Mouse (Mus musculus): ENCODE measurements at regions not wholly inside any gene's neighbourhood (a gene's known extent, or its start where the extent isn't known, plus 50 kb on each side); places are given as distances from the start of the nearest gene placed in this dataset.

DNA sequence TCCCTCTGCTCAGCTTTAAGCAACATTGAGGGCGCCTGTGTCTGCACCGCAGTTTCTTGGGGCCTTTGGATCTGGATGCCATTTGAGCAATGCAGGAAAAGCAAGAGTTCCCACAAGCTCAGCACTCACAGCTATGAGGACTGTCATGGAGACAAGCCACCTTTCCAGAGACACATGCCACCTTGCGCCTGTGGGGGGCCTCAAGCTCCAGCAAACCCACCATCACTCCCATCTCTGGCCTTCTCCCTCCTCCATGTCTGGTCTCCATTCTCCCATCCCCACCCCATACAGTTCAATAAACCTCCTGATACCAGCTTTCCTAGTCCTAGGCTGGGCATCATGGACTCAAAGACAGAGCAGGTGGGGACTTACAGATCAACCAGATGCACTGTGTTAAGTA lies 97.8 kb downstream of the Wdr11 start:
- no peak for DNase-seq (ENCODE audit: low spot score)
- no peaks in the 10 kb centered on the region for H3K9me3 ChIP-seq (ENCODE audit: control insufficient read depth, low read length)
- 98% methylated on average over 3 of the region's 3 CpGs for WGBS

GRCm38 (mm10) chr7:129690868-129691267 lies 99.2 kb downstream of the Wdr11 start:
- 85% methylated on average over 6 of the region's 6 CpGs for WGBS
- no peak for DNase-seq (ENCODE audit: low spot score)

More for the DNA sequence above, 97.8 kb downstream of the Wdr11 start:
- Histone ChIP-seq H3K27me3 (ENCODE audit: control insufficient read depth, insufficient read depth, low read length) (no peaks in the 10 kb centered on the region), H3K4me3 (ENCODE audit: low read depth, low read length) (no peak overlapping the region), H3K9ac (ENCODE audit: low read length) (no peak overlapping the region), H3K4me2 (ENCODE audit: low read depth) (no peak overlapping the region), H3K36me3 (ENCODE audit: control insufficient read depth, insufficient read depth, low read length) (no peaks in the 10 kb centered on the region), H3K4me1 (ENCODE audit: control insufficient read depth, insufficient read depth, low read length) (no peaks in the 10 kb centered on the region), H3K27ac (ENCODE audit: low read depth, low read length) (no peak overlapping the region)
- ATAC-seq (ENCODE audit: insufficient read depth, low FRiP score, low TSS enrichment): no peak

DNA sequence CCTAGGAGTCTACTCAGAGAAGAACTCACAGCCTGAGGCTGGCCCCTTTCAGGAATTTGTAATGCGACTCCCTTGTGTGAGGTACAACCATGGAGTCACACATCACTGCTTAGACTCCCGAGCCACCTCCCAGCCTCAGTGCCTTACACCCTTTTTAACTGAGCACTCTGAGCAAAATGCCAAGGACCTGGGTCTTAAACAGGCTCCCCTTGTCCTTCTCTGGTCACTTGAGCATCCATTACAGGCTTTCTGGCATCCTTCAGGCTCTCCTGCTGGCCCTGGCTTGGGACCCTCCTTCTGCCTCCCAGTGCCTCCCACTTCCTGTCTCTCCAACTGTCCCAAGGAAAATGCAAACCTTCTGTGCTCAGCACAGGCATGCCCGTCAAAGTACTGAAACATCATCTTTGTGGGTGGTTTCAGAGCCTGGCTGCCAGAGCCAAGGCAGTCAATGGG lies 100.0 kb downstream of the Wdr11 start:
- H3K9me3 ChIP-seq (ENCODE audit: control insufficient read depth, low read length): no peaks in the 10 kb centered on the region
- no peak overlapping the region for H3K4me3 ChIP-seq (ENCODE audit: low read depth, low read length)
- WGBS: 49% methylated on average over 3 of the region's 3 CpGs
- no peak overlapping the region for H3K9ac ChIP-seq (ENCODE audit: low read length)
- no peak overlapping the region for H3K27ac ChIP-seq (ENCODE audit: low read depth, low read length)
- no peaks in the 10 kb centered on the region for H3K36me3 ChIP-seq (ENCODE audit: control insufficient read depth, insufficient read depth, low read length)
- DNase-seq (ENCODE audit: low spot score) (peak; percentile 20), ATAC-seq (ENCODE audit: insufficient read depth, low FRiP score, low TSS enrichment) (no peak)
- no peak overlapping the region for H3K4me2 ChIP-seq (ENCODE audit: low read depth)
- H3K4me1 ChIP-seq (ENCODE audit: control insufficient read depth, insufficient read depth, low read length): no peaks in the 10 kb centered on the region
- no peaks in the 10 kb centered on the region for H3K27me3 ChIP-seq (ENCODE audit: control insufficient read depth, insufficient read depth, low read length)

More at GRCm38 (mm10) chr7:129690868-129691267, 99.2 kb downstream of the Wdr11 start:
- no peaks in the 10 kb centered on the region for H3K9me3 ChIP-seq (ENCODE audit: control insufficient read depth, low read length)
- no peak overlapping the region for H3K27ac ChIP-seq (ENCODE audit: low read depth, low read length)
- no peak overlapping the region for H3K9ac ChIP-seq (ENCODE audit: low read length)
- no peaks in the 10 kb centered on the region for H3K36me3 ChIP-seq (ENCODE audit: control insufficient read depth, insufficient read depth, low read length)
- ATAC-seq (ENCODE audit: insufficient read depth, low FRiP score, low TSS enrichment): no peak
- no peak overlapping the region for H3K4me2 ChIP-seq (ENCODE audit: low read depth)
- H3K27me3 ChIP-seq (ENCODE audit: control insufficient read depth, insufficient read depth, low read length): no peaks in the 10 kb centered on the region
- no peaks in the 10 kb centered on the region for H3K4me1 ChIP-seq (ENCODE audit: control insufficient read depth, insufficient read depth, low read length)
- no peak overlapping the region for H3K4me3 ChIP-seq (ENCODE audit: low read depth, low read length)

GRCm38 (mm10) chr7:129693635-129694034 lies 102.0 kb downstream of the Wdr11 start:
- H3K4me2 ChIP-seq (ENCODE audit: low read depth): no peak overlapping the region
- WGBS: 86% methylated on average over 9 of the region's 9 CpGs
- H3K4me3 ChIP-seq (ENCODE audit: low read depth, low read length): no peak overlapping the region
- no peaks in the 10 kb centered on the region for H3K27me3 ChIP-seq (ENCODE audit: control insufficient read depth, insufficient read depth, low read length)
- H3K27ac ChIP-seq (ENCODE audit: low read depth, low read length): no peak overlapping the region
- ATAC-seq (ENCODE audit: insufficient read depth, low FRiP score, low TSS enrichment) (no peak), DNase-seq (ENCODE audit: low spot score) (no peak)
- H3K4me1 ChIP-seq (ENCODE audit: control insufficient read depth, insufficient read depth, low read length): no peaks in the 10 kb centered on the region
- H3K9ac ChIP-seq (ENCODE audit: low read length): no peak overlapping the region
- H3K9me3 ChIP-seq (ENCODE audit: control insufficient read depth, low read length): no peaks in the 10 kb centered on the region
- H3K36me3 ChIP-seq (ENCODE audit: control insufficient read depth, insufficient read depth, low read length): no peaks in the 10 kb centered on the region

DNA sequence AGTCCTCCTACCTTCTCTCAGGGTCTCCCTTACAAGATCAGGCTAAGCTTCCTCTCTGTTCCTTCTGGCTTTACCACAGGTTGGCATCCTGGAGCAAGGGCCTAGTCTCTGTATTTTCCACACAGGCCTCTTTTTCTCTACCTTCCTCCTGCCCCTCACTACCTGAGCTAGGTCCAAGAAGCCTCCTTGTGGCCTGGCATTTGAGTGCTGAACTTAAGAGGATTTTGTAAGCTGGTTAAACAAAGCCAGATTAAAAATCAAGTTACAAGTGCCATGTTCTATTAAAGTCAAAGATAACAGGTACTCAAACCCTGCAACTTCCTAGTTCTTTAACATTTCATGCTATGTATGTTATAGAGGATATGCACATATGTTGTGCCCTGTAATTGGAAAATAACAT lies 102.5 kb downstream of the Wdr11 start:
- H3K9me3 ChIP-seq (ENCODE audit: control insufficient read depth, low read length): no peaks in the 10 kb centered on the region
- no peak overlapping the region for H3K27ac ChIP-seq (ENCODE audit: low read depth, low read length)
- H3K9ac ChIP-seq (ENCODE audit: low read length): no peak overlapping the region
- no peak for DNase-seq (ENCODE audit: low spot score)
- no peak for ATAC-seq (ENCODE audit: insufficient read depth, low FRiP score, low TSS enrichment)
- no peak overlapping the region for H3K4me2 ChIP-seq (ENCODE audit: low read depth)
- H3K4me1 ChIP-seq (ENCODE audit: control insufficient read depth, insufficient read depth, low read length): no peaks in the 10 kb centered on the region
- no peaks in the 10 kb centered on the region for H3K36me3 ChIP-seq (ENCODE audit: control insufficient read depth, insufficient read depth, low read length)
- H3K27me3 ChIP-seq (ENCODE audit: control insufficient read depth, insufficient read depth, low read length): no peaks in the 10 kb centered on the region
- no peak overlapping the region for H3K4me3 ChIP-seq (ENCODE audit: low read depth, low read length)

DNA sequence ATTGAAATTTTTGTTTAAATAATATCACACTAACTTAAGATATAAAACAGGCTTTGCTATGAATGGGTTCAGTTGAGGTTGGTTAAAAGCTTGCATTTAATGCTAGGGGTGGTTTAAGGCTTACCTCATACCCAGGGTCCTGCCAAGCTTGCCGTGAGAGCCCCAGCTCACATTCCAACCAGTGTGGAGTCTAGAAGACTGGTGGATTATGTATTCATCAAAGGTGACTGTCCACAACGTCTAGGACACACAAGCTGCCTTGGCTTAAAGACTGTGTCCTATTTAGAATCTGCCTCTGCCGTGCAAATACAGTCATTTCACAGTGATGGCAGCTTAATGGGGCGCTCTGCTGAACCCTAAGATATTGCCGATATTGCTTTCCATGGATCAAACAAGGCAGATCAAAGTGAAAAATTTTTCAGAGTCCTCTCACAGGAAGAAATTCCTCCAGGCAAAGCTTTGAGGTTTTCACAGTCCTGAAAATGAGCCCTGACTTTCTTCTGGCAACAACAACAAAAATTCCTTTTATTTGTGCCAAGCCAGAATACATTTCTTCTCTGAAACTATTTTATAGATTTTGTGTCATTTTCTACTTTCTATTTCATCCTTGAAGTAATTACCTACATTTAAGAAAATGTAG lies 108.4 kb downstream of the Wdr11 start:
- Histone ChIP-seq H3K4me3 (ENCODE audit: low read depth, low read length) (no peak overlapping the region), H3K4me1 (ENCODE audit: control insufficient read depth, insufficient read depth, low read length) (no peaks in the 10 kb centered on the region), H3K4me2 (ENCODE audit: low read depth) (no peak overlapping the region), H3K9ac (ENCODE audit: low read length) (no peak overlapping the region), H3K9me3 (ENCODE audit: control insufficient read depth, low read length) (no peaks in the 10 kb centered on the region), H3K27ac (ENCODE audit: low read depth, low read length) (no peak overlapping the region), H3K27me3 (ENCODE audit: control insufficient read depth, insufficient read depth, low read length) (no peaks in the 10 kb centered on the region), H3K36me3 (ENCODE audit: control insufficient read depth, insufficient read depth, low read length) (no peaks in the 10 kb centered on the region)
- 82% methylated on average over 5 of the region's 5 CpGs for WGBS
- no peak for DNase-seq (ENCODE audit: low spot score)
- no peak for ATAC-seq (ENCODE audit: insufficient read depth, low FRiP score, low TSS enrichment)

DNA sequence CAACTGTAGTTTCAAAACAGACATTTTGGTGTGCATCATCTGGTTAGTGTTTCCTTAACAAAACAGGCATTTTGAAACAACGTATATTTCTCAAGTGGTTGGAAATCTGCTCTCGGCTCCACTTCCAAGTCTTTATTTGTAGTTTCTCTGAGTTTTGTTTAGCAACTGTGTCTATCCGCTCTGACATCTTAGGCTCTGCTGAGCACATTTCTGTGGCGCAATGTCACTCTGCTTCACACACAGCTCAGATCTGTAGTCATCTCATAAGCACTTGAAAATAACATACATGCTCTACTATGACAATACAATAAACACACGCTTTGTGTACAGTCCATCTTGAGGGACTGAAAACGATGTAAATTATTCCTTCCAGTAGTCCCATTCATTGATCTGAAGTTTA lies 135.9 kb downstream of the Wdr11 start:
- DNase-seq (ENCODE audit: low spot score): no peak
- H3K9me3 ChIP-seq (ENCODE audit: control insufficient read depth, low read length): no peaks in the 10 kb centered on the region
- H3K9ac ChIP-seq (ENCODE audit: low read length): no peak overlapping the region
- no peaks in the 10 kb centered on the region for H3K36me3 ChIP-seq (ENCODE audit: control insufficient read depth, insufficient read depth, low read length)
- H3K27ac ChIP-seq (ENCODE audit: low read depth, low read length): no peak overlapping the region
- H3K4me2 ChIP-seq (ENCODE audit: low read depth): no peak overlapping the region
- WGBS: 91% methylated on average over 6 of the region's 6 CpGs
- no peaks in the 10 kb centered on the region for H3K4me1 ChIP-seq (ENCODE audit: control insufficient read depth, insufficient read depth, low read length)
- H3K27me3 ChIP-seq (ENCODE audit: control insufficient read depth, insufficient read depth, low read length): no peaks in the 10 kb centered on the region
- no peak overlapping the region for H3K4me3 ChIP-seq (ENCODE audit: low read depth, low read length)
- no peak for ATAC-seq (ENCODE audit: insufficient read depth, low FRiP score, low TSS enrichment)

- no peaks in the 10 kb centered on the region for H3K36me3 ChIP-seq (ENCODE audit: control insufficient read depth, insufficient read depth, low read length)
- H3K9ac ChIP-seq (ENCODE audit: low read length): no peak overlapping the region
- H3K4me3 ChIP-seq (ENCODE audit: low read depth, low read length): no peak overlapping the region
- no peak for ATAC-seq (ENCODE audit: insufficient read depth, low FRiP score, low TSS enrichment)
- H3K4me1 ChIP-seq (ENCODE audit: control insufficient read depth, insufficient read depth, low read length): no peaks in the 10 kb centered on the region
- no peak overlapping the region for H3K27ac ChIP-seq (ENCODE audit: low read depth, low read length)
- no peak overlapping the region for H3K4me2 ChIP-seq (ENCODE audit: low read depth)
- H3K9me3 ChIP-seq (ENCODE audit: control insufficient read depth, low read length): no peaks in the 10 kb centered on the region
- H3K27me3 ChIP-seq (ENCODE audit: control insufficient read depth, insufficient read depth, low read length): no peaks in the 10 kb centered on the region
- WGBS: 80% methylated on average over 11 of the region's 11 CpGs
- DNase-seq (ENCODE audit: low spot score): no peak
Observed at GRCm38 (mm10) chr7:129729709-129730238, 138.1 kb downstream of the Wdr11 start.

DNA sequence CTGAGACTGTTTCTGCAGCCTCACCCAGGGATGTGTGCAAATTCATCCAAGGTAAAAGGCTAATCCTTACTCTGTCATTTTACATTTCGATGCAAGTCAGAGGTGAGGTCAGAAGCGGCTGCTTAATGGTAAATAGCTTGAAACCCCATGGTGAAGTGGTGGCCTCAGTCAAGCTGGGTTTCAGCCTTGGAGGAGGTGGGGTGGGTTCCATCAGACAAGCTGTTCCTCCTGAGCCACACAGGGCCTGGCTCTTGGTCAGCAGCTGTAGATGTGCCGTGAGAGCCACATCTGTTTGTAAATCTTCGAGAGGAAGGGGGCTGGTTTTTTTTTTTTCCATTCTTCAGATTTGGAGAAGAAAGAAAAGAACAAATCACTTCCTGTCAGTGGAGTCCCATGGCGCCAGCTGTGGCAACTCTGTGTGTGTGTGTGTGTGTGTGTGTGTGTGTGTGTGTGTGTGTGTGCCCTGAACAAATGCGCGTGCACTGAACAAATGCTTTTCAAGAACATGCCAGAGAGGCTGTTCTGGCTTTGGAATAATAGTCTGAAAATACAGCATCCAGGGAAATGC lies 139.2 kb downstream of the Wdr11 start:
- no peak for ATAC-seq (ENCODE audit: insufficient read depth, low FRiP score, low TSS enrichment)

More for the DNA sequence above, 139.2 kb downstream of the Wdr11 start:
- no peaks in the 10 kb centered on the region for H3K9me3 ChIP-seq (ENCODE audit: control insufficient read depth, low read length)
- H3K27ac ChIP-seq (ENCODE audit: low read depth, low read length): no peak overlapping the region
- no peak overlapping the region for H3K4me2 ChIP-seq (ENCODE audit: low read depth)
- H3K4me1 ChIP-seq (ENCODE audit: control insufficient read depth, insufficient read depth, low read length): no peaks in the 10 kb centered on the region
- no peaks in the 10 kb centered on the region for H3K36me3 ChIP-seq (ENCODE audit: control insufficient read depth, insufficient read depth, low read length)
- 54% methylated on average over 7 of the region's 7 CpGs for WGBS
- H3K9ac ChIP-seq (ENCODE audit: low read length): no peak overlapping the region
- no peak for DNase-seq (ENCODE audit: low spot score)
- H3K27me3 ChIP-seq (ENCODE audit: control insufficient read depth, insufficient read depth, low read length): no peaks in the 10 kb centered on the region
- H3K4me3 ChIP-seq (ENCODE audit: low read depth, low read length): no peak overlapping the region
